26 mouse cellular contexts compared by ENCODE assay signal in the genomic region with DNA sequence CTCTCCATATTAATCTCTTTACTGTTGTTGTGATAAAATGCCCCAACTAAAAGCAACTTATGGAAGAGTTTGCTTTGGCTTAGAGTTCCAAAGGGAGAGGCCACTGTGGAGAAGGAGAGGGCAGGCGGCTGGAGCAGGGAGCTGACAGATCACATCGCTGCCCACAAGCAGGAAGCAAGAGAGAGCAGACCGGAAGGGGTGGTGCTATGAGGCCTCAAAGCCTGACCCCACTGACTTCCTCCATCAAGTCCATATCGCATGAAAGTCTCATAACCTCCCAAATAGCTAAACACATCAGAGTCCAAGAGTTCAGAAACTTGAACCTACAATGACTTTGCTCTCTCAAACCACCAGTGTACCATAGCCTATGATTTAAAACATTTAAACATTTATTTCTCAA. TPM values are rescaled to one million over a fixed set of nuclear protein-coding genes. Genes with fewer than 3 reads are reported as not detected.
DNase-seq lines count a peak whose midpoint lies in the region; ATAC-seq lines count a peak whose summit lies in the region.
"Had no signal": no experiment of that assay in that cellular context is flagged by ENCODE, and none has a peak within 500 bp of the region (broad histone marks: within the 10 kb centered on the region; RNA-seq: fewer than 3 reads in every experiment).

No protein-coding gene starts in this region.

- intact Hi-C loops in heart, postnatal 10 days (cut with DNase I): no loop called here

- peaks cover 32% of the 10 kb centered on the region for H3K36me3 ChIP-seq in embryonic facial prominence, embryonic 10.5 days (replicated peaks)

- H3K27me3 ChIP-seq in embryonic facial prominence, embryonic 10.5 days (replicated peaks; ENCODE audit: low read depth, poor library complexity, severe bottlenecking): no peaks in the 10 kb centered on the region
- H3K27me3 ChIP-seq: embryonic facial prominence, embryonic 12.5 days; embryonic facial prominence, embryonic 15.5 days; forebrain, embryonic 15.5 days; heart, embryonic 13.5 days; hindbrain, embryonic 12.5 days; hindbrain, embryonic 15.5 days had no signal

- ATAC-seq in granulocyte monocyte progenitor cell, adult 5-6 weeks (replicated peaks; ENCODE audit: poor library complexity, severe bottlenecking): peak; percentile 38; the same call in 1 of the 2 replicates
- ATAC-seq in megakaryocyte progenitor cell, adult 5-6 weeks (replicated peaks; ENCODE audit: poor library complexity): peak; percentile 57
- ATAC-seq: activated CD4-positive, CD25-positive, alpha-beta regulatory T cell, adult 4 months; CD4-positive, CD25-positive, alpha-beta regulatory T cell, adult 4 months; forebrain, embryonic 15.5 days; intestine, embryonic 16.5 days had no signal

- peaks cover under 1% of the 10 kb centered on the region; the same call in 1 of the 2 replicates for H3K9me3 ChIP-seq in embryonic facial prominence, embryonic 10.5 days
- H3K9me3 ChIP-seq: embryonic facial prominence, embryonic 12.5 days; embryonic facial prominence, embryonic 15.5 days; forebrain, embryonic 15.5 days; heart, embryonic 10.5 days; heart, embryonic 13.5 days; hindbrain, embryonic 12.5 days; hindbrain, embryonic 15.5 days had no signal

- WGBS in embryonic facial prominence, embryonic 10.5 days: 84% methylated on average over 4 of the region's 4 CpGs

- H3K4me3 ChIP-seq in embryonic facial prominence, embryonic 10.5 days: no peak overlapping the region
- H3K4me3 ChIP-seq: embryonic facial prominence, embryonic 12.5 days; embryonic facial prominence, embryonic 15.5 days; forebrain, embryonic 15.5 days; heart, adult 2 months; heart, embryonic 10.5 days; heart, embryonic 13.5 days; hindbrain, embryonic 12.5 days; hindbrain, embryonic 15.5 days had no signal

- peaks cover 18% of the 10 kb centered on the region for H3K4me1 ChIP-seq in embryonic facial prominence, embryonic 10.5 days
- H3K4me1 ChIP-seq: heart, embryonic 13.5 days had no signal

- DNase-seq in CD4-positive helper T cell, adult 2 months (ENCODE audit: low read depth, low spot score): peak; percentile 12
- no peak for DNase-seq in heart, postnatal 10 days
- DNase-seq in layer of hippocampus, postnatal 14 days (ENCODE audit: low spot score in 2 of 2): no peak
- no peak for DNase-seq in embryonic facial prominence, embryonic 10.5 days (ENCODE audit: low spot score)
- no peak for DNase-seq in cerebellum, postnatal 10 days
- DNase-seq: adrenal gland, adult 8-10 months; adrenal gland, postnatal 25 days; cerebellum, adult 11-12 months; cerebellum, adult 8-10 months; cerebellum, postnatal 14 days; gastrocnemius, postnatal 25 days; heart, adult 2 months; kidney, adult 18-20 months had no signal

- no peak overlapping the region for H3K27ac ChIP-seq in embryonic facial prominence, embryonic 10.5 days (replicated peaks)
- H3K27ac ChIP-seq: embryonic facial prominence, embryonic 12.5 days; embryonic facial prominence, embryonic 15.5 days; forebrain, embryonic 15.5 days; heart, adult 2 months; heart, embryonic 10.5 days; heart, embryonic 13.5 days; hindbrain, embryonic 12.5 days; hindbrain, embryonic 15.5 days had no signal

RNA-seq across cellular contexts. Expression of a gene that starts 6.6 kb away (rescaled TPM):
- 4.6 and 6.4 TPM in 2 replicates for total RNA-seq in granulocyte monocyte progenitor cell, adult 5-6 weeks (2014; fragmentation: Nextera tagmentation)
- 2.3 and 3.4 TPM in 2 replicates for total RNA-seq in granulocyte monocyte progenitor cell, adult 5-6 weeks (2017)
- total RNA-seq in megakaryocyte progenitor cell, adult 5-6 weeks (2015): 2.4 and 3.1 TPM in 2 replicates
- 3.0 and 3.2 TPM in 2 replicates for total RNA-seq in megakaryocyte progenitor cell, adult 5-6 weeks (2017)
- 1 to 10 TPM; 7.9 to 9.2 TPM for total RNA-seq in heart, postnatal 10 days (2021)
- 10 to 100 TPM; 61.3 to 62.0 TPM for total RNA-seq in layer of hippocampus, postnatal 14 days (2021)
- 25.1 and 26.0 TPM in 2 replicates for polyA plus RNA-seq in embryonic facial prominence, embryonic 10.5 days (2016; fragmentation: Nextera tagmentation; extraction: Ambion mirVana)
- total RNA-seq: MEL had no signal

Comparison
In these comparisons a context has a peak if more than half of its experiments do, and no peak if none do; other contexts are left out.
1. RNA of a gene that starts 6.6 kb away (total RNA-seq): 61.3 to 62.0 TPM in layer of hippocampus, postnatal 14 days; 7.9 to 9.2 TPM in heart, postnatal 10 days, 2.3 to 6.4 TPM in granulocyte monocyte progenitor cell, adult 5-6 weeks and 2.4 to 3.2 TPM in megakaryocyte progenitor cell, adult 5-6 weeks; every median in the first group is over 4 times any median in the second.